Mouse (Mus musculus): ENCODE measurements around the gene Ifit1. TPM values are rescaled to one million over a fixed set of nuclear protein-coding genes. Genes with fewer than 3 reads are reported as not detected.

The Ifit1 gene
- polyA plus RNA-seq, 1 experiment from 2014 or later, result 0.84 TPM

GRCm38 (mm10) chr19:34698852-34699251, 58.2 kb downstream of the Ifit1 start:
- H3K4me3 ChIP-seq, result no peak overlapping the region
- 77% methylated on average over 1 of the region's 1 CpGs for WGBS
- no peaks in the 10 kb centered on the region for H3K4me1 ChIP-seq
- H3K36me3 ChIP-seq, result no peaks in the 10 kb centered on the region
- H3K27me3 ChIP-seq, result no peaks in the 10 kb centered on the region
- H3K9ac ChIP-seq, result no peak overlapping the region
- H3K9me3 ChIP-seq, result no peaks in the 10 kb centered on the region
- no peak overlapping the region for H3K4me2 ChIP-seq
- no peak for ATAC-seq (ENCODE audit: insufficient number of reproducible peaks, insufficient read depth, low FRiP score, low TSS enrichment, low read depth)
- H3K27ac ChIP-seq, result no peak overlapping the region

GRCm38 (mm10) chr19:34699300-34699699, 58.6 kb downstream of the Ifit1 start:
- H3K4me2 ChIP-seq, result no peak overlapping the region
- ATAC-seq (ENCODE audit: insufficient number of reproducible peaks, insufficient read depth, low FRiP score, low TSS enrichment, low read depth), result no peak
- H3K27ac ChIP-seq, result no peak overlapping the region
- no peaks in the 10 kb centered on the region for H3K27me3 ChIP-seq
- no peak overlapping the region for H3K9ac ChIP-seq
- no peaks in the 10 kb centered on the region for H3K9me3 ChIP-seq
- no peaks in the 10 kb centered on the region for H3K36me3 ChIP-seq
- no peak overlapping the region for H3K4me3 ChIP-seq
- 75% methylated on average over 2 of the region's 2 CpGs for WGBS
- H3K4me1 ChIP-seq, result no peaks in the 10 kb centered on the region

Other genes starting within 250 kb of the Ifit1 start
- 7.3 and 9.3 TPM in 2 replicates for gene Ch25h, start 165.7 kb upstream of the Ifit1 start, polyA plus RNA-seq (2015; fragmentation: Nextera tagmentation; extraction: Ambion mirVana)
- gene Lipa, start 113.4 kb upstream of the Ifit1 start, polyA plus RNA-seq (2015; fragmentation: Nextera tagmentation; extraction: Ambion mirVana), result 34.1 and 40.5 TPM in 2 replicates
- gene Ifit2, start 90.2 kb upstream of the Ifit1 start, polyA plus RNA-seq (2015; fragmentation: Nextera tagmentation; extraction: Ambion mirVana), result 9.9 and 10.7 TPM in 2 replicates
- 0.65 and 1.1 TPM in 2 replicates for gene Ifit3, start 57.3 kb upstream of the Ifit1 start, polyA plus RNA-seq (2015; fragmentation: Nextera tagmentation; extraction: Ambion mirVana)
- gene Ifit1bl1, start 38.9 kb upstream of the Ifit1 start, polyA plus RNA-seq (2015; fragmentation: Nextera tagmentation; extraction: Ambion mirVana), result 0.13 and 0.58 TPM in 2 replicates
- gene Ifit3b, start 32.9 kb upstream of the Ifit1 start, polyA plus RNA-seq (2015; fragmentation: Nextera tagmentation; extraction: Ambion mirVana), result not detected in 2 replicates
- gene Ifit1bl2, start 128 bp upstream of the Ifit1 start, polyA plus RNA-seq (2015; fragmentation: Nextera tagmentation; extraction: Ambion mirVana), result 0.18 and 0.29 TPM in 2 replicates
- gene Slc16a12, start 106.4 kb downstream of the Ifit1 start, polyA plus RNA-seq (2015; fragmentation: Nextera tagmentation; extraction: Ambion mirVana), result 0.65 and 0.92 TPM in 2 replicates
- gene Pank1, start 238.6 kb downstream of the Ifit1 start, polyA plus RNA-seq (2015; fragmentation: Nextera tagmentation; extraction: Ambion mirVana), result 7.5 and 7.6 TPM in 2 replicates

All from embryonic facial prominence, embryonic 13.5 days (tissue).